Mouse (Mus musculus): ENCODE results near the gene Dhx38.
A peak's percentile ranks its signal among the peaks of the same experiment; 100 is the strongest.

DNA sequence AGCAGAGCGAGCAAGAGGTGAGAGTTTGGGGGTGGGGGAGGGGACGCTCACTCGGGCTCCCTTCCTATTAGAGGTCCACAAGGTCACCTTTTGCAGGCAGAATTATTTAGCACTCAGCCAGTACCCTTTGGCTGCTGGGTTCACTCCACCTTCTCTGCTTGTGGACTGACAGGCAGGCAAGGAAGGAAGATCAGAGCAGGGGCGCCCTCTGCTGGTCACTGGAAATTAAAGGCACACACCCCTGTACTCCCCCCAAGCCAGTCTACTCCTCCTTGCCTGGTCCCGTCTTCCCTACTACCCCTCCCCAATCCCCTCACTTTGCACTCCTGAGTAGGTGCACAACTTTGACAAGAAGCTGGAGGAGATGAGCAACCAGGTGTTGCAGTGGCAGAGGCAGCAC, 29.0 kb downstream of the Dhx38 start:
- peak; percentile 83 for TF ChIP-seq CTCF (IDR thresholded peaks at IDR 0.05; ENCODE audit: low read depth)
- TF ChIP-seq EP300 (IDR thresholded peaks at IDR 0.05; ENCODE audit: low read depth) = no peak

Measured in liver, postnatal 0 days (tissue).